Comparison of ENCODE assay signal across 7 mouse cellular contexts in the genomic region with DNA sequence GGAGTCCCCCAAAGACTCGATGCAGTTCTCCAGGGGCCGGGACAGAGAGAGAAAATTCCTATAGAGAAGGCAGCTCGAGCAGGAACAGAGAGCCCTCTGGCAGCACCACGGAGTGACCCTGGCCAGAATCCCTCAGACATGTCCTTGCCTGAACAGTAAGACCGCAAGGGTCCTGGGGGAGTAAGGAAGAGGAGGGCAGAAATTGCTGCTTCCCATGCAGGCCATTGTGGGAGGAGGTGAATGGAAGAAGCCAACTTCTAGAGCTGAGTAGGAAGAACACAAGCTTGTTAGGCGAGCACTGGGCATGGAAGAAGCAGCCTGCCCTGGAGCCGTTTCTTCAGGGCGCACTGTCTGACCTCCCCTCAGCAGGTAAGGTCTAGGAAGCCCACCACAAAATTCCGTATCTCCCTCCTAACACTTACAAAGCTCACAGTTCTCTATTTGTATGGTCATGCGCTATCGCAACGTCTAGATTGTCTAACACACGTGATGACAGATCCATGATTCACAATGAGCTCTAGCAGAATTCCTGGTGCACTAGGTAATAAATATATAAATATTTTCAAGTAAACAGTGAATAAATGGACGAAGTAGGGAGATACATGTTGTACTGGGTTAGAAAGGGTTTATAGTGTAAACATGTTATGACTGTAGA. TPM values are rescaled to one million over a fixed set of nuclear protein-coding genes. Genes with fewer than 3 reads are reported as not detected.
DNase-seq lines count a peak whose midpoint lies in the region; ATAC-seq and TF ChIP-seq lines count a peak whose summit lies in the region.

No protein-coding gene starts in this region.

- no peaks in the 10 kb centered on the region for H3K9me3 ChIP-seq in ES-E14 (ENCODE audit: control insufficient read depth, insufficient read depth, low read depth, low read length)
- peaks cover 12% of the 10 kb centered on the region for H3K9me3 ChIP-seq in heart, embryonic 12.5 days (replicated peaks)
- H3K9me3 ChIP-seq in limb, embryonic 12.5 days, result 0 out of 2 replicates have a peak, but pooled peaks cover 3% of the 10 kb centered on the region

- H3K4me3 ChIP-seq in ES-E14 (ENCODE audit: insufficient read depth in 1 of 2, low read depth in 1 of 2, low read length in 2 of 2, poor library complexity in 1 of 2, severe bottlenecking in 1 of 2), result peak overlapping the region; percentile 2 to 29; a peak in 3 of 4 replicates
- 0 out of 2 replicates have a peak overlapping the region, but pooled peaks have one; percentile 18 for H3K4me3 ChIP-seq in heart, embryonic 12.5 days
- 0 out of 2 replicates have a peak overlapping the region, but pooled peaks have one; percentile 7 for H3K4me3 ChIP-seq in limb, embryonic 12.5 days (replicated peaks)
- no peak overlapping the region for H3K4me3 ChIP-seq in testis, adult 2 months (ENCODE audit: control insufficient read depth, low read depth, low read length)

- H3K36me3 ChIP-seq in ES-E14 (ENCODE audit: control insufficient read depth, insufficient read depth, low read length, poor library complexity, severe bottlenecking), result no peaks in the 10 kb centered on the region
- no peaks in the 10 kb centered on the region for H3K36me3 ChIP-seq in heart, embryonic 12.5 days
- no peaks in the 10 kb centered on the region for H3K36me3 ChIP-seq in limb, embryonic 12.5 days
- H3K36me3 ChIP-seq in testis, adult 2 months (ENCODE audit: control insufficient read depth, insufficient read depth, low read length), result no peaks in the 10 kb centered on the region

- 41% methylated on average over 14 of the region's 14 CpGs for WGBS in heart, embryonic 12.5 days
- WGBS in limb, embryonic 12.5 days, result 64% methylated on average over 14 of the region's 14 CpGs

- in situ Hi-C loops in ES-E14 (cut with MboI; ENCODE audit: low sequenced_read_pairs in 2 of 2, unreplicated experiment in 2 of 2), result no loop called here

- no peak for DNase-seq in ES-E14 (ENCODE audit: low read depth, low spot score)
- peak; percentile 11 for DNase-seq in adrenal gland, postnatal 25 days
- DNase-seq in frontal cortex, postnatal 10 days (ENCODE audit: low spot score in 2 of 2), result no peak
- DNase-seq in lung, postnatal 25 days (ENCODE audit: low spot score), result no peak

- no peak for ATAC-seq in heart, embryonic 12.5 days (ENCODE audit: insufficient number of reproducible peaks, low FRiP score)
- ATAC-seq in limb, embryonic 12.5 days (ENCODE audit: insufficient number of reproducible peaks, insufficient read depth, low FRiP score, low TSS enrichment, low read depth), result no peak

- H3K9ac ChIP-seq in ES-E14 (ENCODE audit: insufficient read depth, low read depth, low read length, poor library complexity, severe bottlenecking), result peak overlapping the region; percentile 14; the same call in 1 of the 2 replicates
- H3K9ac ChIP-seq in heart, embryonic 12.5 days, result peak overlapping the region; percentile 61; the same call in 1 of the 2 replicates
- 0 out of 2 replicates have a peak overlapping the region, but pooled peaks have one; percentile 19 for H3K9ac ChIP-seq in limb, embryonic 12.5 days (replicated peaks)

- H3K4me1 ChIP-seq in ES-E14 (ENCODE audit: control insufficient read depth in 2 of 2, insufficient read depth in 2 of 2, low read length in 2 of 2, poor library complexity in 1 of 2), result peaks cover 0 to 4% of the 10 kb centered on the region in 2 experiments; a peak in 2 of 4 replicates
- peaks cover 15% of the 10 kb centered on the region for H3K4me1 ChIP-seq in heart, embryonic 12.5 days (replicated peaks)
- H3K4me1 ChIP-seq in limb, embryonic 12.5 days (replicated peaks), result peaks cover 15% of the 10 kb centered on the region
- peaks cover 10% of the 10 kb centered on the region for H3K4me1 ChIP-seq in testis, adult 2 months (ENCODE audit: control insufficient read depth, insufficient read depth, low read length)

- no peak overlapping the region for H3K27ac ChIP-seq in ES-E14 (ENCODE audit: insufficient read depth, low read depth, low read length, poor library complexity, severe bottlenecking)
- peak overlapping the region; percentile 25 for H3K27ac ChIP-seq in heart, embryonic 12.5 days (ENCODE audit: poor library complexity, severe bottlenecking)
- no peak overlapping the region for H3K27ac ChIP-seq in limb, embryonic 12.5 days
- peak overlapping the region; percentile 37; the same call in 1 of the 2 replicates for H3K27ac ChIP-seq in testis, adult 2 months (ENCODE audit: control insufficient read depth, insufficient read depth, low read depth, low read length)

- no peak for TF ChIP-seq CTCF in testis, adult 2 months (IDR thresholded peaks at IDR 0.05; ENCODE audit: control insufficient read depth, insufficient read depth, insufficient replicate concordance, low read depth, low read length)

- no peak for TF ChIP-seq POLR2A in testis, adult 2 months (IDR thresholded peaks at IDR 0.05; ENCODE audit: control insufficient read depth, low read depth, low read length)

- H3K27me3 ChIP-seq in heart, embryonic 12.5 days (replicated peaks), result no peaks in the 10 kb centered on the region
- H3K27me3 ChIP-seq in limb, embryonic 12.5 days, result no peaks in the 10 kb centered on the region
- no peaks in the 10 kb centered on the region for H3K27me3 ChIP-seq in testis, adult 2 months (ENCODE audit: control insufficient read depth, insufficient read depth, low read length)

- peak overlapping the region; percentile 63 for H3K4me2 ChIP-seq in heart, embryonic 12.5 days
- peak overlapping the region; percentile 45 for H3K4me2 ChIP-seq in limb, embryonic 12.5 days

TF ChIP-seq in ES-E14, 5 proteins besides CTCF, POLR2A, EP300 and RAD21:
- TF ChIP-seq MAFK (IDR thresholded peaks at IDR 0.05; ENCODE audit: insufficient read depth, low read depth, low read length), result no peak
- no peak for TF ChIP-seq ZC3H11A (IDR thresholded peaks at IDR 0.05; ENCODE audit: borderline replicate concordance, low read depth, low read length)
- no peak for TF ChIP-seq ZNF384 (IDR thresholded peaks at IDR 0.05; ENCODE audit: low read depth, low read length)
- TF ChIP-seq CHD2 (IDR thresholded peaks at IDR 0.05; ENCODE audit: low read depth, low read length), result no peak
- TF ChIP-seq HCFC1 (IDR thresholded peaks at IDR 0.05; ENCODE audit: borderline replicate concordance, insufficient read depth, low read length), result no peak

RNA-seq across cellular contexts. Expression of a gene that starts 32.9 kb away (rescaled TPM):
- 24.8 and 29.8 TPM in 2 replicates for total RNA-seq in ES-E14 (2012; rRNA removed)
- 4.1 and 5.0 TPM in 2 replicates for total RNA-seq in adrenal gland, postnatal 25 days (2021)
- 8.6 and 9.8 TPM in 2 replicates for polyA plus RNA-seq in heart, embryonic 12.5 days (2016; fragmentation: Nextera tagmentation; extraction: Ambion mirVana)
- polyA plus RNA-seq in limb, embryonic 12.5 days (2016; fragmentation: Nextera tagmentation; extraction: Ambion mirVana), result 13.7 and 14.0 TPM in 2 replicates
- 1.1 and 1.4 TPM in 2 replicates for polyA plus RNA-seq in testis, adult 2 months (2012; rRNA removed)

RNA-seq across cellular contexts. Expression of a gene that starts 33.3 kb away (rescaled TPM):
- total RNA-seq in ES-E14 (2012; rRNA removed), result 4.2 and 4.8 TPM in 2 replicates
- total RNA-seq in adrenal gland, postnatal 25 days (2021), result 188 and 197 TPM in 2 replicates
- polyA plus RNA-seq in heart, embryonic 12.5 days (2016; fragmentation: Nextera tagmentation; extraction: Ambion mirVana), result 24.0 and 25.4 TPM in 2 replicates
- polyA plus RNA-seq in limb, embryonic 12.5 days (2016; fragmentation: Nextera tagmentation; extraction: Ambion mirVana), result 13.4 and 14.4 TPM in 2 replicates
- polyA plus RNA-seq in testis, adult 2 months (2012; rRNA removed), result 20.0 and 20.8 TPM in 2 replicates

Comparison
In these comparisons a context has a peak if more than half of its experiments do, and no peak if none do; other contexts are left out.
1. H3K27ac ChIP-seq: peak in heart, embryonic 12.5 days (single experiment) and testis, adult 2 months (single experiment); none in ES-E14 (single experiment) and limb, embryonic 12.5 days (single experiment).
2. Peak in every context shown above with its lines, with median percentiles within 50 percentile points of each other: H3K9ac ChIP-seq.